Mouse (Mus musculus) stomach, postnatal 0 days (tissue): ENCODE measurements around the gene Tspan4. TPM values are rescaled to one million over a fixed set of nuclear protein-coding genes. Genes with fewer than 3 reads are reported as not detected.

ENCODE experiments used
- ATAC-seq: fragments of 200-750 bp; cut with Nextera tagmentation; 2 replicates; pipeline ENCODE4 v1.8.0; 2017; ENCODE audit not compliant: low FRiP score, low TSS enrichment
- DNase-seq: peaks from one replicate; pipeline ENCODE4 v3.0.0-alpha.2; 2016; ENCODE audit warnings: low spot score
- H3K27ac ChIP-seq: fragments of 300-500 bp; sonication (generic); replicated peaks from 2 replicates; pipeline ENCODE4 v1.5.1; 2014; ENCODE audit warnings: mild to moderate bottlenecking, control low read depth
- H3K27me3 ChIP-seq: fragments of 300-500 bp; sonication (generic); 2 replicates; pipeline ENCODE4 v1.6.1; 2014; ENCODE audit warnings: low read length; ENCODE audit not compliant: control insufficient read depth, insufficient read depth
- H3K36me3 ChIP-seq: fragments of 300-500 bp; sonication (generic); 2 replicates; pipeline ENCODE4 v1.6.1; 2014; ENCODE audit warnings: low read length, mixed read lengths; ENCODE audit not compliant: control insufficient read depth, insufficient read depth
- H3K4me1 ChIP-seq: fragments of 300-500 bp; sonication (generic); replicated peaks from 2 replicates; pipeline ENCODE4 v1.6.1; 2014; ENCODE audit warnings: antibody characterized with exemption; ENCODE audit not compliant: control insufficient read depth, insufficient read depth
- H3K4me2 ChIP-seq: fragments of 300-500 bp; sonication (generic); replicated peaks from 2 replicates; pipeline ENCODE4 v1.6.1; 2014; ENCODE audit warnings: low read depth, mild to moderate bottlenecking, control low read depth, moderate library complexity
- H3K4me3 ChIP-seq: fragments of 300-500 bp; sonication (generic); 2 replicates; pipeline ENCODE4 v1.5.1; 2014; ENCODE audit warnings: low read depth, low read length, control low read depth
- H3K9ac ChIP-seq: fragments of 300-500 bp; sonication (generic); 2 replicates; pipeline ENCODE4 v1.6.1; 2014; ENCODE audit warnings: mild to moderate bottlenecking, low read length, control low read depth, mixed read lengths
- H3K9me3 ChIP-seq: fragments of 300-500 bp; sonication (generic); 2 replicates; pipeline ENCODE4 v1.6.1; 2016; ENCODE audit warnings: low read length; ENCODE audit not compliant: control insufficient read depth
- CTCF ChIP-seq: IDR thresholded peaks from 2 replicates; pipeline ENCODE4 v1.5.1; 2016; ENCODE audit warnings: antibody characterized with exemption, low read depth, mild to moderate bottlenecking, moderate library complexity
- EP300 ChIP-seq: optimal IDR thresholded peaks from 2 replicates; pipeline ENCODE3; 2016; ENCODE audit warnings: antibody characterized with exemption
- WGBS: fragments of 180-500 bp; shearing (Covaris S2); extraction: QIAGEN DNeasy Blood & Tissue Kit; methylation state at CpG from one replicate; pipeline ENCODE4 v1.1.7; 2014; 5-methylcytosine and 5-hydroxymethylcytosine counted together
- polyA plus RNA-seq: library from polyadenylated mRNA; unstranded; fragments of >200 nt; fragmentation: Nextera tagmentation; extraction: Ambion mirVana; gene quantifications from 2 replicates; pipeline ENCODE4 v1.2.1, GENCODE M21; 2015

Tspan4 gene
- polyA plus RNA-seq, 1 experiment from 2014 or later: 58.7 TPM

DNA sequence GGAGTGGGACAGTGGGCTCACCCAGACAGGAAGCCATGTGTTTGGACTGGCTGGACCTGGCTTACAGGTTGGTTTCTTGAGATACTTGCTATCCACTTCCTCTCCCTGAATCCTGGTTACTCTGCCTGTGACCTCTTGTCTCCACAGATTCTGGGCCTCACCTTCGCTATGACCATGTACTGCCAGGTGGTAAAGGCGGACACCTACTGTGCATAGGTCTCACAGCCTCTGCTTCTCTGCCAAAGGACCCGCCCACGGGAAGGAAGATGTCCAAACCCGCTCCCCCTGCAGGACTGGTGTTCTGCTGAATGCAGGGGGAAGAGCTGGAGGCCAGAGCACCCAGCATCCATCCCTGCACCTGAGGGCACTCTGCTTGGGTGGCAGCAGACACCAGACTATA is 17.7 kb downstream of the Tspan4 start:
- Histone ChIP-seq H3K4me1 (no peaks in the 10 kb centered on the region), H3K4me3 (no peak overlapping the region), H3K36me3 (peaks cover 9% of the 10 kb centered on the region), H3K9me3 (no peaks in the 10 kb centered on the region), H3K4me2 (no peak overlapping the region), H3K27me3 (no peaks in the 10 kb centered on the region), H3K9ac (no peak overlapping the region), H3K27ac (no peak overlapping the region)
- DNase-seq (no peak), ATAC-seq (no peak)
- TF ChIP-seq EP300 (no peak), CTCF (no peak)
- 90% methylated on average over 5 of the region's 5 CpGs for WGBS

GRCm38 (mm10) chr7:141493729-141494128 is 18.7 kb downstream of the Tspan4 start:
- WGBS: 78% methylated on average over 1 of the region's 1 CpGs
- Histone ChIP-seq H3K27ac (no peak overlapping the region), H3K9me3 (no peaks in the 10 kb centered on the region), H3K36me3 (peaks cover 9% of the 10 kb centered on the region), H3K4me1 (no peaks in the 10 kb centered on the region), H3K4me2 (no peak overlapping the region), H3K9ac (no peak overlapping the region), H3K27me3 (no peaks in the 10 kb centered on the region), H3K4me3 (no peak overlapping the region)
- no peak for DNase-seq
- TF ChIP-seq CTCF: no peak
- TF ChIP-seq EP300: no peak
- ATAC-seq: no peak

GRCm38 (mm10) chr7:141495379-141495778 is 20.3 kb downstream of the Tspan4 start:
- TF ChIP-seq EP300: no peak
- no peak for TF ChIP-seq CTCF
- Histone ChIP-seq H3K36me3 (peaks cover 11% of the 10 kb centered on the region), H3K9ac (no peak overlapping the region), H3K4me1 (no peaks in the 10 kb centered on the region), H3K4me3 (no peak overlapping the region), H3K4me2 (no peak overlapping the region), H3K9me3 (no peaks in the 10 kb centered on the region), H3K27ac (no peak overlapping the region), H3K27me3 (no peaks in the 10 kb centered on the region)
- ATAC-seq (no peak), DNase-seq (no peak)
- WGBS: 92% methylated on average over 2 of the region's 2 CpGs

- no peak for DNase-seq
- Histone ChIP-seq H3K4me2 (no peak overlapping the region), H3K27me3 (no peaks in the 10 kb centered on the region), H3K9ac (no peak overlapping the region), H3K36me3 (peaks cover 11% of the 10 kb centered on the region), H3K9me3 (no peaks in the 10 kb centered on the region), H3K4me3 (no peak overlapping the region), H3K4me1 (no peaks in the 10 kb centered on the region), H3K27ac (no peak overlapping the region)
- no peak for ATAC-seq
- no peak for TF ChIP-seq CTCF
- no peak for TF ChIP-seq EP300
- 71% methylated on average over 4 of the region's 4 CpGs for WGBS
Observed at GRCm38 (mm10) chr7:141495940-141496339, 20.9 kb downstream of the Tspan4 start.

- TF ChIP-seq EP300 (no peak), CTCF (no peak)
- WGBS: 73% methylated on average over 3 of the region's 3 CpGs
- Histone ChIP-seq H3K4me1 (no peaks in the 10 kb centered on the region), H3K36me3 (peaks cover 10% of the 10 kb centered on the region; the same call in 1 of the 2 replicates), H3K4me3 (no peak overlapping the region), H3K27me3 (no peaks in the 10 kb centered on the region), H3K4me2 (no peak overlapping the region), H3K9ac (no peak overlapping the region), H3K27ac (no peak overlapping the region), H3K9me3 (no peaks in the 10 kb centered on the region)
- DNase-seq (no peak), ATAC-seq (no peak)
Observed at GRCm38 (mm10) chr7:141497600-141497999, 22.6 kb downstream of the Tspan4 start.

- ATAC-seq: no peak
- H3K4me2 ChIP-seq: no peak overlapping the region
- no peaks in the 10 kb centered on the region for H3K27me3 ChIP-seq
Observed at GRCm38 (mm10) chr7:141501820-141502555, 26.9 kb downstream of the Tspan4 start.

More at GRCm38 (mm10) chr7:141501820-141502555, 26.9 kb downstream of the Tspan4 start:
- H3K4me1 ChIP-seq: no peaks in the 10 kb centered on the region
- H3K9me3 ChIP-seq: no peaks in the 10 kb centered on the region
- no peak overlapping the region for H3K9ac ChIP-seq
- 85% methylated on average over 7 of the region's 7 CpGs for WGBS
- no peak overlapping the region for H3K4me3 ChIP-seq
- TF ChIP-seq CTCF (no peak), EP300 (no peak)
- 0 out of 2 replicates have a peak, but pooled peaks cover 4% of the 10 kb centered on the region for H3K36me3 ChIP-seq
- no peak overlapping the region for H3K27ac ChIP-seq
- no peak for DNase-seq
